Mouse (Mus musculus) thymus, adult 2 months (tissue): ENCODE measurements around the gene D7Ertd443e. TPM values are rescaled to one million over a fixed set of nuclear protein-coding genes. Genes with fewer than 3 reads are reported as not detected.

Experiments
- DNase-seq: peaks from one replicate; pipeline ENCODE4 v3.0.0; 2021
- H3K27ac ChIP-seq: fragments of 200-500 bp; 2 replicates; pipeline ENCODE4 v1.5.1; 2012; ENCODE audit warnings: low read length, control low read depth; ENCODE audit not compliant: control insufficient read depth, insufficient read depth
- H3K27me3 ChIP-seq: fragments of 200-500 bp; 2 replicates; pipeline ENCODE4 v1.6.1; 2012; ENCODE audit warnings: mild to moderate bottlenecking, low read length, moderate library complexity, mixed read lengths; ENCODE audit not compliant: control insufficient read depth, insufficient read depth
- H3K36me3 ChIP-seq: fragments of 200-500 bp; 2 replicates; pipeline ENCODE4 v1.6.1; 2012; ENCODE audit warnings: mild to moderate bottlenecking, low read length, moderate library complexity; ENCODE audit not compliant: control insufficient read depth, insufficient read depth
- H3K4me1 ChIP-seq: fragments of 200-500 bp; replicated peaks from 2 replicates; pipeline ENCODE4 v1.6.1; 2012; ENCODE audit warnings: low read length; ENCODE audit not compliant: control insufficient read depth, insufficient read depth
- H3K4me3 ChIP-seq: fragments of 200-500 bp; 2 replicates; pipeline ENCODE4 v1.5.1; 2012; ENCODE audit warnings: mild to moderate bottlenecking, low read length, control low read depth, moderate library complexity; ENCODE audit not compliant: control insufficient read depth, insufficient read depth
- CTCF ChIP-seq: fragments of 200-500 bp; IDR thresholded peaks from 2 replicates; pipeline ENCODE4 v1.5.1; 2012; ENCODE audit warnings: mild to moderate bottlenecking, control low read depth, low read length, moderate library complexity, borderline replicate concordance; ENCODE audit not compliant: control insufficient read depth, poor library complexity, insufficient read depth; ENCODE audit errors: extremely low read depth
- POLR2A ChIP-seq: fragments of 200-500 bp; IDR thresholded peaks from 2 replicates; pipeline ENCODE4 v1.6.1; 2012; ENCODE audit warnings: mild to moderate bottlenecking, low read length, control low read depth, moderate library complexity; ENCODE audit not compliant: control insufficient read depth, poor library complexity, insufficient read depth; ENCODE audit errors: extremely low read depth
- WGBS: fragments of 180-500 bp; shearing (Covaris S2); methylation state at CpG from one replicate; pipeline ENCODE4 v1.1.7; 2018; 5-methylcytosine and 5-hydroxymethylcytosine counted together
- polyA plus RNA-seq: library from polyadenylated mRNA; depleted of rRNA; stranded (reverse); fragments of >200 nt; gene quantifications from 2 replicates; pipeline ENCODE4 v1.2.3, GENCODE M21; 2012

The D7Ertd443e gene
- polyA plus RNA-seq, 1 experiment = 0.18 TPM

GRCm38 (mm10) chr7:134396769-134397168 is 11.3 kb upstream of the D7Ertd443e start:
- DNase-seq = no peak
- Histone ChIP-seq H3K27me3 (no peaks in the 10 kb centered on the region), H3K4me1 (no peaks in the 10 kb centered on the region), H3K4me3 (no peak overlapping the region), H3K36me3 (no peaks in the 10 kb centered on the region), H3K27ac (no peak overlapping the region)
- TF ChIP-seq CTCF (no peak), POLR2A (no peak)
- 92% methylated on average over 8 of the region's 8 CpGs for WGBS

GRCm38 (mm10) chr7:134382791-134383190 is 2.7 kb downstream of the D7Ertd443e start:
- WGBS = 24% methylated on average over 3 of the region's 3 CpGs
- Histone ChIP-seq H3K27ac (no peak overlapping the region), H3K27me3 (no peaks in the 10 kb centered on the region), H3K4me3 (no peak overlapping the region), H3K36me3 (no peaks in the 10 kb centered on the region), H3K4me1 (no peaks in the 10 kb centered on the region)
- no peak for DNase-seq
- TF ChIP-seq POLR2A = no peak
- no peak for TF ChIP-seq CTCF

GRCm38 (mm10) chr7:134381407-134381861 is 4.0 kb downstream of the D7Ertd443e start:
- no peaks in the 10 kb centered on the region for H3K36me3 ChIP-seq
- H3K27me3 ChIP-seq = no peaks in the 10 kb centered on the region
- H3K4me3 ChIP-seq = no peak overlapping the region
- no peak overlapping the region for H3K27ac ChIP-seq
- DNase-seq = no peak
- TF ChIP-seq POLR2A (no peak), CTCF (no peak)
- 36% methylated on average over 4 of the region's 4 CpGs for WGBS
- H3K4me1 ChIP-seq = no peaks in the 10 kb centered on the region

GRCm38 (mm10) chr7:134378273-134378672 is 7.2 kb downstream of the D7Ertd443e start:
- WGBS = 70% methylated on average over 4 of the region's 4 CpGs
- Histone ChIP-seq H3K27ac (no peak overlapping the region), H3K27me3 (no peaks in the 10 kb centered on the region), H3K4me3 (no peak overlapping the region), H3K36me3 (no peaks in the 10 kb centered on the region), H3K4me1 (no peaks in the 10 kb centered on the region)
- TF ChIP-seq CTCF = no peak
- TF ChIP-seq POLR2A = no peak
- DNase-seq = peak; percentile 6

GRCm38 (mm10) chr7:134376786-134377185 is 8.7 kb downstream of the D7Ertd443e start:
- DNase-seq = no peak
- no peak for TF ChIP-seq POLR2A
- TF ChIP-seq CTCF = no peak
- 86% methylated on average over 7 of the region's 7 CpGs for WGBS

GRCm38 (mm10) chr7:134372276-134372675 is 13.2 kb downstream of the D7Ertd443e start:
- Histone ChIP-seq H3K4me1 (no peaks in the 10 kb centered on the region), H3K36me3 (no peaks in the 10 kb centered on the region), H3K27me3 (no peaks in the 10 kb centered on the region), H3K27ac (no peak overlapping the region), H3K4me3 (no peak overlapping the region)
- TF ChIP-seq CTCF = no peak
- WGBS = 82% methylated on average over 5 of the region's 5 CpGs
- DNase-seq = no peak

More at GRCm38 (mm10) chr7:134376786-134377185, 8.7 kb downstream of the D7Ertd443e start:
- no peak overlapping the region for H3K4me3 ChIP-seq
- H3K27me3 ChIP-seq = no peaks in the 10 kb centered on the region
- H3K36me3 ChIP-seq = no peaks in the 10 kb centered on the region
- no peak overlapping the region for H3K27ac ChIP-seq
- H3K4me1 ChIP-seq = no peaks in the 10 kb centered on the region

GRCm38 (mm10) chr7:134369241-134369640 is 16.2 kb downstream of the D7Ertd443e start:
- WGBS = 92% methylated on average over 4 of the region's 4 CpGs
- H3K27ac ChIP-seq = no peak overlapping the region
- no peaks in the 10 kb centered on the region for H3K27me3 ChIP-seq
- H3K4me3 ChIP-seq = no peak overlapping the region
- no peak for DNase-seq
- no peaks in the 10 kb centered on the region for H3K4me1 ChIP-seq
- H3K36me3 ChIP-seq = no peaks in the 10 kb centered on the region
- TF ChIP-seq POLR2A = no peak
- no peak for TF ChIP-seq CTCF
